Mouse (Mus musculus) heart, embryonic 15.5 days (tissue): ENCODE results near the gene Kcna2. TPM values are rescaled to one million over a fixed set of nuclear protein-coding genes. Genes with fewer than 3 reads are reported as not detected.

ENCODE experiments used
- ATAC-seq: fragments of 200-750 bp; cut with Nextera tagmentation; replicated peaks from 2 replicates; pipeline ENCODE4 v1.8.0; 2017; ENCODE audit warnings: low read depth, moderate TSS enrichment; ENCODE audit not compliant: insufficient number of reproducible peaks, insufficient read depth, low FRiP score
- H3K27ac ChIP-seq: fragments of 300-500 bp; sonication (generic); 2 replicates; pipeline ENCODE4 v1.5.1; 2015; ENCODE audit warnings: mild to moderate bottlenecking, inconsistent platforms
- H3K27me3 ChIP-seq: fragments of 300-500 bp; sonication (generic); 2 replicates; pipeline ENCODE4 v1.6.1; 2015; ENCODE audit warnings: inconsistent platforms
- H3K36me3 ChIP-seq: fragments of 300-500 bp; sonication (generic); 2 replicates; pipeline ENCODE4 v1.6.1; 2015; ENCODE audit warnings: mild to moderate bottlenecking, inconsistent platforms
- H3K4me1 ChIP-seq: fragments of 300-500 bp; sonication (generic); replicated peaks from 2 replicates; pipeline ENCODE4 v1.6.1; 2015; ENCODE audit warnings: inconsistent platforms
- H3K4me2 ChIP-seq: fragments of 300-500 bp; sonication (generic); 2 replicates; pipeline ENCODE4 v1.6.1; 2015; ENCODE audit warnings: inconsistent platforms, mild to moderate bottlenecking, moderate library complexity
- H3K4me3 ChIP-seq: fragments of 300-500 bp; sonication (generic); 2 replicates; pipeline ENCODE4 v1.5.1; 2015; ENCODE audit warnings: mild to moderate bottlenecking, inconsistent platforms
- H3K9ac ChIP-seq: fragments of 300-500 bp; sonication (generic); 2 replicates; pipeline ENCODE4 v1.6.1; 2015; ENCODE audit warnings: mild to moderate bottlenecking, inconsistent platforms
- H3K9me3 ChIP-seq: fragments of 300-500 bp; sonication (generic); replicated peaks from 2 replicates; pipeline ENCODE4 v1.6.1; 2016; ENCODE audit warnings: inconsistent platforms
- WGBS: fragments of 180-500 bp; shearing (Covaris S2); methylation state at CpG from one replicate; pipeline ENCODE4 v1.1.7; 2015; ENCODE audit warnings: mixed read lengths; 5-methylcytosine and 5-hydroxymethylcytosine counted together
- polyA plus RNA-seq: library from polyadenylated mRNA; unstranded; fragments of >200 nt; fragmentation: Nextera tagmentation; extraction: Ambion mirVana; gene quantifications from 2 replicates; pipeline ENCODE4 v1.2.1, GENCODE M21; 2015

The Kcna2 gene
- polyA plus RNA-seq, 1 experiment from 2014 or later, result 0.05 TPM

GRCm38 (mm10) chr3:107153772-107154655, 53.1 kb downstream of the Kcna2 start:
- peaks cover 11% of the 10 kb centered on the region for H3K27me3 ChIP-seq
- H3K9me3 ChIP-seq, result no peaks in the 10 kb centered on the region
- ATAC-seq, result no peak
- H3K9ac ChIP-seq, result no peak overlapping the region
- H3K36me3 ChIP-seq, result no peaks in the 10 kb centered on the region
- no peak overlapping the region for H3K4me3 ChIP-seq
- no peak overlapping the region for H3K4me2 ChIP-seq
- H3K4me1 ChIP-seq, result no peaks in the 10 kb centered on the region
- no peak overlapping the region for H3K27ac ChIP-seq
- WGBS, result 75% methylated on average over 11 of the region's 11 CpGs

DNA sequence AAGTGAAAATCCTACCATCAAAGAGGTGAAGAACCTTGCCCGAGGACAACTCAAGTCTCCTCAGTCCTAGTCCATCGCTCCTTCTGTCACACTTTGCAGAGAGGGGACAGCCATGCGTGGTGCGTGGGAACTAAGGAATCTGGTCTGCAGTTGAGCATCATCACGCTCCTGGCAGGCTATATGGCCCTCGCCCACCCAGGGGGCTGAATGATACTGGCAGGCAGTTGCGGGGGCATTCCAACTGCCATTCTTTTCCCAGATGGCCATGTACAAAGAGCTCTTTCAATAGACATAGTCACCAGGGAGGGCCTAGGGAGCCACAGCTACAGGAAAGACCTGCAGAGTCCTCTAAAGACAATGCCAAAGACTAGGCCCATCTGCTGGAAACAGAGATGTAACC, 57.9 kb downstream of the Kcna2 start:
- no peak overlapping the region for H3K4me2 ChIP-seq
- no peak overlapping the region for H3K9ac ChIP-seq
- peaks cover 27% of the 10 kb centered on the region for H3K27me3 ChIP-seq
- H3K36me3 ChIP-seq, result no peaks in the 10 kb centered on the region
- H3K4me1 ChIP-seq, result peaks cover 8% of the 10 kb centered on the region; the same call in 1 of the 2 replicates
- 89% methylated on average over 7 of the region's 7 CpGs for WGBS
- no peaks in the 10 kb centered on the region for H3K9me3 ChIP-seq
- H3K4me3 ChIP-seq, result no peak overlapping the region
- H3K27ac ChIP-seq, result no peak overlapping the region
- no peak for ATAC-seq

DNA sequence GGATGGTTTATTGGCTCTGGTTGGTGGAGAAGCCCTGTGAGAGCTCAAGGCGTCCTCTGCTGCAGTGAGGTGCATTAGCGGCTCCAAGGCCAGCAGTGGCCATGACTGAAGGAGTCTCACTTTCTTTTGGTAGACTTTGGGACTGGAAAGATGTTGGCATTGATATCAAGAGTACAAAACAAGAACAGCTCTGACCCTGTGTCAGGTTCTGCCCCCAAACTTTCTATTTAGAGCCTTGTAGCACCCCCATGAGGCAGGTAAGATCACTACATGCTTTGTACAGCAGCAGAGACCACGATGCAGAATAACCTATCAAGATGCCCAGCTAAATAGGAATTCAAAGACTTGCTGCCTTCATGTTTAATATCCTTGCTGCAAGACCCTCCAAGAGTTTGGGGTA, 58.5 kb downstream of the Kcna2 start:
- H3K4me3 ChIP-seq, result no peak overlapping the region
- 62% methylated on average over 3 of the region's 3 CpGs for WGBS
- no peaks in the 10 kb centered on the region for H3K36me3 ChIP-seq
- H3K27me3 ChIP-seq, result peaks cover 27% of the 10 kb centered on the region
- H3K27ac ChIP-seq, result no peak overlapping the region
- no peak for ATAC-seq
- no peak overlapping the region for H3K9ac ChIP-seq
- peak overlapping the region; percentile 65 for H3K4me2 ChIP-seq
- H3K9me3 ChIP-seq, result no peaks in the 10 kb centered on the region
- H3K4me1 ChIP-seq, result peaks cover 8% of the 10 kb centered on the region; the same call in 1 of the 2 replicates

- Histone ChIP-seq H3K9ac (no peak overlapping the region), H3K36me3 (no peaks in the 10 kb centered on the region), H3K4me3 (peak overlapping the region; percentile 38), H3K27me3 (peaks cover 27% of the 10 kb centered on the region), H3K9me3 (no peaks in the 10 kb centered on the region), H3K4me1 (peaks cover 8% of the 10 kb centered on the region; the same call in 1 of the 2 replicates), H3K27ac (no peak overlapping the region), H3K4me2 (peak overlapping the region; percentile 65)
- 2% methylated on average over 17 of the region's 17 CpGs for WGBS
- no peak for ATAC-seq
Observed at GRCm38 (mm10) chr3:107159859-107160324, 58.9 kb downstream of the Kcna2 start.

DNA sequence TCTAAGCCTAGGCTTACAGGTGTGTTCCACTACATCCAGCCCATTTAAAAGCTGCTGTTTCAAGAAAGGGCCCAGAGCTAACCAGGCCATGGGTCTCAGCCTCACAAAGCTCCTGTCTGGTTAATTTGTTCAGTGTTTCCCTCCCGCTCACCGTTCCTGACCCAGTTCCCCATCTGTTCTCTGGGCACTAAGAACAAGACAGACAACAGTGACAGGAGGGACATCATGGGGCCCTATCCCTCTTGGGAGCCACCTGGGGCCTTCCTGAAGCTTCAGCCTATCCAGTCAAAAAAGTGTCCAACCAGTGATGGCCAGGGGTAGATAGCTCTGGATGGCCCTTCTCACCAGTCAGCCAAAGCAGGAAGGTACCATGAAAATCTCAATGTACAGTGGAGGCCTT, 61.8 kb downstream of the Kcna2 start:
- ATAC-seq, result no peak
- Histone ChIP-seq H3K4me2 (no peak overlapping the region), H3K9me3 (no peaks in the 10 kb centered on the region), H3K27me3 (peaks cover 31% of the 10 kb centered on the region), H3K27ac (no peak overlapping the region), H3K4me1 (peaks cover 8% of the 10 kb centered on the region; the same call in 1 of the 2 replicates), H3K4me3 (no peak overlapping the region), H3K9ac (no peak overlapping the region), H3K36me3 (no peaks in the 10 kb centered on the region)
- 84% methylated on average over 2 of the region's 2 CpGs for WGBS

Other genes starting within 250 kb of the Kcna2 start
- 0.71 and 2.5 TPM in 2 replicates for gene Kcna3, start 65.0 kb upstream of the Kcna2 start, polyA plus RNA-seq
- not detected in 2 replicates for gene Kcna10, start 81.9 kb downstream of the Kcna2 start, polyA plus RNA-seq
- gene Cym, start 120.6 kb downstream of the Kcna2 start, polyA plus RNA-seq, result 5.2 and 6.3 TPM in 2 replicates
- gene A630076J17Rik, start 129.5 kb downstream of the Kcna2 start, polyA plus RNA-seq, result 0.20 TPM in 2 replicates
- gene Prok1, start 138.6 kb downstream of the Kcna2 start, polyA plus RNA-seq, result not detected in 2 replicates
- gene Lamtor5, start 177.7 kb downstream of the Kcna2 start, polyA plus RNA-seq, result 153 and 158 TPM in 2 replicates
- gene Slc16a4, start 190.1 kb downstream of the Kcna2 start, polyA plus RNA-seq, result 1.5 and 2.3 TPM in 2 replicates
- gene Rbm15, start 232.5 kb downstream of the Kcna2 start, polyA plus RNA-seq, result 10.6 and 10.9 TPM in 2 replicates